Mouse (Mus musculus): ENCODE results near the gene Tfap2c. TPM values are rescaled to one million over a fixed set of nuclear protein-coding genes. Genes with fewer than 3 reads are reported as not detected.

The Tfap2c gene
- total RNA-seq, 1 experiment: 19.7 TPM

DNA sequence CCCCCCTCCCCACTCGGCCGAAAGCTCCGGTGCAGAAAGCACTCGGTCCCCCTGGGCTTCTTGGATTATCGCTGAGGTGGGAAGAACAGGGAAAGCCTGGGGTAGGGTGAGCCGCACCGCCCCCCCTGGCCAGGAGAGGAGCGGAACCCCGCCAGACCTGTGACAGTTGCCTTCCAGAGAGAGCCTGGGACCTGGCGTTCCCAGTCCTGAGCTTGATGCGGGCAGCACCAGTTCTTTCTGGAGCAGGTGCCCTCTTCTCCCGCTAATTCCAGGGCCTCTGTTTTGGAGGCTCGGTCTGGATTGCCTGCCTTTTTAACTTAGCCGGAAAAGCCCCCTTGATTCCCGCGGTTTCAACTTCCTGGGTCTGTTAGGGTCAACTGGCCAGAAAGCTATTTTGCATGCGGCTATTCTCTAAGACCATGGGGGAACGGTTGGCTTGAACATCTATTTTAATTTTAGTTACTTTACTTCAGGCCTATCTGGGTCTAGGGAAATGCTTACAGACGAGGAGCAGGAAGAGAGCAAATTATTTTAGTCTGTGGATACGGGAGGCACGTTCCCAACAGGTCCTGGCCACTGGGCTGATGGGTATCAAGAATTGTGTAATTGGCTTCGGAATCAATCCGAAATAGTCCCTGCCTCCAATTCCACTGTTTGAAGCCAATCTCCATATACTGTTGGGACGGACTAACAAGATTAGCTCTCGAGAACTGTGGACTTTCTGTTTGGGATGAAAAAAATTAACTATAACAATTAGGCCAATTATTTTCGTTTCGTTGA is 1.4 kb upstream of the Tfap2c start:
- no peak for DNase-seq (ENCODE audit: low read depth, low spot score)
- no peak for TF ChIP-seq CHD2 (IDR thresholded peaks at IDR 0.05; ENCODE audit: low read depth, low read length)
- H3K9ac ChIP-seq (ENCODE audit: insufficient read depth, low read depth, low read length, poor library complexity, severe bottlenecking): no peak overlapping the region; the same call in 1 of the 2 replicates
- in situ Hi-C loops (cut with MboI; ENCODE audit: low sequenced_read_pairs in 2 of 2, unreplicated experiment in 2 of 2): no loop called here
- H3K36me3 ChIP-seq (ENCODE audit: control insufficient read depth, insufficient read depth, low read length, poor library complexity, severe bottlenecking): peaks cover 10% of the 10 kb centered on the region
- H3K9me3 ChIP-seq (ENCODE audit: control insufficient read depth, insufficient read depth, low read depth, low read length): no peaks in the 10 kb centered on the region
- H3K4me3 ChIP-seq (ENCODE audit: insufficient read depth in 1 of 2, low read depth in 1 of 2, low read length in 2 of 2, poor library complexity in 1 of 2, severe bottlenecking in 1 of 2): peak overlapping the region; percentile 59 to 64
- H3K4me1 ChIP-seq (ENCODE audit: control insufficient read depth in 2 of 2, insufficient read depth in 2 of 2, low read length in 2 of 2, poor library complexity in 1 of 2): peaks cover 6 to 19% of the 10 kb centered on the region in 2 experiments
- no peak overlapping the region for H3K27ac ChIP-seq (ENCODE audit: insufficient read depth, low read depth, low read length, poor library complexity, severe bottlenecking)

DNA sequence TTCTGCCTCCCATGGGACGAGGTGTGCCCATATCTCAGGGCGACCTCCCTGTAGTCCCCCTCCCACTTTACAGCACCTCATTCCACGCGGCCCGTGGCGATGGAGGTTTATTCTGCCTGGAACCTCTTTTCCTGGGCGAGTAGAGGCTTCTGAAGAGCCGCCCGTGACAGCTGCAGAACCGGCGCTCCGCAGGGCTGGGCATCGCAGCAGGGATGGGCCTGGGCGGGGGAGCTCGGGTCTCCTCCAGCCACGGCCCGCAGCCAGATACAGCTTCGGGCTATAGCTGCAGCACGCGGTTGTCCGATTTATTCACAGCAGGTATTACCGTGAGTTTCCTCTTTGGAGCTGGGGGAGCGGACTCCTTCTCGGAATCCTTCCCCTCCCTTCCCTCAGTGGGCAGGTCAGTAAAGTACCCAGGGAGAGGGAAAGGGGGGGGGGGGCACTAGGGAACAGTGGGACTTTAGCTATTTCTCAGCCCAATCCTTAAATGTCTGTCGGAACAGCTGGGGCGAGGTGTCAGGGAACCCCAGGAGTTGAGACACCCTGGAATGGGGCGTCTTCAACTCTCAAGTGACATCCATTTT is 629 bp upstream of the Tfap2c start:
- Histone ChIP-seq H3K27ac (ENCODE audit: insufficient read depth, low read depth, low read length, poor library complexity, severe bottlenecking) (no peak overlapping the region), H3K4me1 (ENCODE audit: control insufficient read depth in 2 of 2, insufficient read depth in 2 of 2, low read length in 2 of 2, poor library complexity in 1 of 2) (peaks cover 6 to 15% of the 10 kb centered on the region in 2 experiments), H3K9ac (ENCODE audit: insufficient read depth, low read depth, low read length, poor library complexity, severe bottlenecking) (peak overlapping the region; percentile 23; the same call in 1 of the 2 replicates), H3K36me3 (ENCODE audit: control insufficient read depth, insufficient read depth, low read length, poor library complexity, severe bottlenecking) (peaks cover 13% of the 10 kb centered on the region), H3K9me3 (ENCODE audit: control insufficient read depth, insufficient read depth, low read depth, low read length) (no peaks in the 10 kb centered on the region), H3K4me3 (ENCODE audit: insufficient read depth in 1 of 2, low read depth in 1 of 2, low read length in 2 of 2, poor library complexity in 1 of 2, severe bottlenecking in 1 of 2) (peak overlapping the region; percentile 64 to 72; a peak in 3 of 4 replicates)
- TF ChIP-seq MAFK (IDR thresholded peaks at IDR 0.05; ENCODE audit: insufficient read depth, low read depth, low read length) (no peak), ZNF384 (IDR thresholded peaks at IDR 0.05; ENCODE audit: low read depth, low read length) (no peak), ZC3H11A (IDR thresholded peaks at IDR 0.05; ENCODE audit: borderline replicate concordance, low read depth, low read length) (no peak), CHD2 (IDR thresholded peaks at IDR 0.05; ENCODE audit: low read depth, low read length) (no peak), HCFC1 (IDR thresholded peaks at IDR 0.05; ENCODE audit: borderline replicate concordance, insufficient read depth, low read length) (no peak)
- in situ Hi-C loops (cut with MboI; ENCODE audit: low sequenced_read_pairs in 2 of 2, unreplicated experiment in 2 of 2): no loop called here
- no peak for DNase-seq (ENCODE audit: low read depth, low spot score)

GRCm38 (mm10) chr2:172550364-172551080 is 1.1 kb downstream of the Tfap2c start:
- H3K4me3 ChIP-seq (ENCODE audit: insufficient read depth in 1 of 2, low read depth in 1 of 2, low read length in 2 of 2, poor library complexity in 1 of 2, severe bottlenecking in 1 of 2): peak overlapping the region; percentile 72 to 76
- DNase-seq (ENCODE audit: low read depth, low spot score): peak; percentile 85
- peak overlapping the region; percentile 7; the same call in 1 of the 2 replicates for H3K27ac ChIP-seq (ENCODE audit: insufficient read depth, low read depth, low read length, poor library complexity, severe bottlenecking)
- in situ Hi-C loops (cut with MboI; ENCODE audit: low sequenced_read_pairs in 2 of 2, unreplicated experiment in 2 of 2): loop anchor here in 1 of 2 experiments (10.0 kb wide), 1 partner anchor 54 kb away; no protein-coding TSS in a partner anchor
- H3K4me1 ChIP-seq (ENCODE audit: control insufficient read depth in 2 of 2, insufficient read depth in 2 of 2, low read length in 2 of 2, poor library complexity in 1 of 2): peaks cover 1 to 12% of the 10 kb centered on the region in 2 experiments; a peak in 2 of 4 replicates
- H3K9me3 ChIP-seq (ENCODE audit: control insufficient read depth, insufficient read depth, low read depth, low read length): no peaks in the 10 kb centered on the region
- peak overlapping the region; percentile 70 for H3K9ac ChIP-seq (ENCODE audit: insufficient read depth, low read depth, low read length, poor library complexity, severe bottlenecking)
- H3K36me3 ChIP-seq (ENCODE audit: control insufficient read depth, insufficient read depth, low read length, poor library complexity, severe bottlenecking): peaks cover 27% of the 10 kb centered on the region
- peak; percentile 34; the same call in 1 of the 2 replicates for TF ChIP-seq HCFC1 (IDR thresholded peaks at IDR 0.05; ENCODE audit: borderline replicate concordance, insufficient read depth, low read length)
- TF ChIP-seq ZC3H11A (IDR thresholded peaks at IDR 0.05; ENCODE audit: borderline replicate concordance, low read depth, low read length): peak; percentile 83
- TF ChIP-seq ZNF384 (IDR thresholded peaks at IDR 0.05; ENCODE audit: low read depth, low read length): no peak
- TF ChIP-seq CHD2 (IDR thresholded peaks at IDR 0.05; ENCODE audit: low read depth, low read length): no peak

- Histone ChIP-seq H3K36me3 (ENCODE audit: control insufficient read depth, insufficient read depth, low read length, poor library complexity, severe bottlenecking) (peaks cover 34% of the 10 kb centered on the region), H3K9ac (ENCODE audit: insufficient read depth, low read depth, low read length, poor library complexity, severe bottlenecking) (peak overlapping the region; percentile 70), H3K27ac (ENCODE audit: insufficient read depth, low read depth, low read length, poor library complexity, severe bottlenecking) (peak overlapping the region; percentile 7; the same call in 1 of the 2 replicates), H3K4me1 (ENCODE audit: control insufficient read depth in 2 of 2, insufficient read depth in 2 of 2, low read length in 2 of 2, poor library complexity in 1 of 2) (peaks cover 1 to 13% of the 10 kb centered on the region in 2 experiments; a peak in 2 of 4 replicates), H3K4me3 (ENCODE audit: insufficient read depth in 1 of 2, low read depth in 1 of 2, low read length in 2 of 2, poor library complexity in 1 of 2, severe bottlenecking in 1 of 2) (peak overlapping the region; percentile 66 to 76), H3K9me3 (ENCODE audit: control insufficient read depth, insufficient read depth, low read depth, low read length) (no peaks in the 10 kb centered on the region)
- DNase-seq (ENCODE audit: low read depth, low spot score): no peak
- TF ChIP-seq ZC3H11A (IDR thresholded peaks at IDR 0.05; ENCODE audit: borderline replicate concordance, low read depth, low read length) (no peak), ZNF384 (IDR thresholded peaks at IDR 0.05; ENCODE audit: low read depth, low read length) (no peak), HCFC1 (IDR thresholded peaks at IDR 0.05; ENCODE audit: borderline replicate concordance, insufficient read depth, low read length) (no peak), CHD2 (IDR thresholded peaks at IDR 0.05; ENCODE audit: low read depth, low read length) (no peak), MAFK (IDR thresholded peaks at IDR 0.05; ENCODE audit: insufficient read depth, low read depth, low read length) (no peak)
- in situ Hi-C loops (cut with MboI; ENCODE audit: low sequenced_read_pairs in 2 of 2, unreplicated experiment in 2 of 2): loop anchor here in 1 of 2 experiments (10.0 kb wide), 1 partner anchor 54 kb away; no protein-coding TSS in a partner anchor
Measured at GRCm38 (mm10) chr2:172551081-172551720, 1.8 kb downstream of the Tfap2c start.
